Mouse (Mus musculus) limb, embryonic 10.5 days (tissue): ENCODE measurements around the gene Ears2. TPM values are rescaled to one million over a fixed set of nuclear protein-coding genes. Genes with fewer than 3 reads are reported as not detected.

Source experiments
- DNase-seq: peaks from one replicate; pipeline ENCODE4 v3.0.0-alpha.2; 2017; ENCODE audit warnings: low spot score
- H3K27ac ChIP-seq: fragments of 300-500 bp; sonication (generic); 2 replicates; pipeline ENCODE4 v1.5.1; 2016; ENCODE audit warnings: mild to moderate bottlenecking
- H3K27me3 ChIP-seq: fragments of 300-500 bp; sonication (generic); 2 replicates; pipeline ENCODE4 v1.6.1; 2016; ENCODE audit warnings: low read depth, mild to moderate bottlenecking; ENCODE audit not compliant: poor library complexity, severe bottlenecking
- H3K36me3 ChIP-seq: fragments of 300-500 bp; sonication (generic); 2 replicates; pipeline ENCODE4 v1.6.1; 2016; ENCODE audit warnings: mild to moderate bottlenecking, moderate library complexity
- H3K4me1 ChIP-seq: fragments of 300-500 bp; sonication (generic); 2 replicates; pipeline ENCODE4 v1.6.1; 2016
- H3K4me3 ChIP-seq: fragments of 300-500 bp; sonication (generic); 2 replicates; pipeline ENCODE4 v1.5.1; 2016; ENCODE audit warnings: mild to moderate bottlenecking, moderate library complexity
- H3K9me3 ChIP-seq: fragments of 300-500 bp; sonication (generic); replicated peaks from 2 replicates; pipeline ENCODE4 v1.6.1; 2016; ENCODE audit warnings: mild to moderate bottlenecking
- WGBS: fragments of 180-500 bp; shearing (Covaris S2); methylation state at CpG from one replicate; pipeline ENCODE4 v1.1.7; 2016; 5-methylcytosine and 5-hydroxymethylcytosine counted together
- polyA plus RNA-seq: library from polyadenylated mRNA; unstranded; fragments of >200 nt; fragmentation: Nextera tagmentation; extraction: Ambion mirVana; gene quantifications from 2 replicates; pipeline ENCODE4 v1.2.1, GENCODE M21; 2016

Gene Ears2
- polyA plus RNA-seq, 1 experiment from 2014 or later, result 20.0 TPM

DNA sequence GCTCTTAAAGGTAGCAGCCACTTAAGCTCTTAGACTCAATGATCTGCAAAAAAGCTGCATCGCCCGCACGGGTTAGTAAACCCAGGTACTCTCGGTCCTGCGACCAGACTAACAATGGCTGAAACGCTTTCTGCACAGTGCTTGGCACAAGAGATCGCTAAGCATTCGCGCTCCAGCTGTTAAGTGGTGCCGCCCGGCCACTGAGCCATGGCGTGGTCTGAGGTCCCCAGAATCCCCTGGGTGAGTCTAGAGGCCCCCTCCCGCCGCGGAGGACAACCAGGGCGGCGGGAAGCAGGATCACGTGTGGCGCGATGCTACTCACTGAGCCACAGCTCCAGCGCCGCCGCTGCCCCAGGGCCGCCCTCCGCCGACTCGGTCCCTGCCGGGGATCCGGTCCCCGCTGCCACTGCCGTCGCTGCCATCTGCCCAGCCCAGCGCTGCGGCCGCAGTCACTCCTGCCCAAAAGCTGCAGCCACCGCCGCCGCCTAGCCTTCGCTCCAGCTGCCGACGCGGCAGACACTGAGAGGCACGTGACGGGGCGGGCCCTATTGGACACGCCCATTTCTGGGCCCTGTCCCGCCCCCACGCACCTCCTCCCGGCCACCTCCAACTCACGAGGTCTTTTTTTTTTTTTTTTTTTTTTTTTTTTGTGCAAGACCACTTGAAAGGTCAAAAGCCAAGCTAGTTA is 46.3 kb downstream of the Ears2 start, which contains the start of gene Gga2:
Gene Gga2 (minus strand): TSS at position 556 of the 688 bp plus-strand sequence.
- Histone ChIP-seq H3K4me3 (peak within 1 kb of the TSS; percentile 90), H3K27me3 (no peaks in the 10 kb centered on the region), H3K27ac (peak within 1 kb of the TSS; percentile 95), H3K36me3 (peaks cover 19% of the 10 kb centered on the region), H3K4me1 (peaks cover 36% of the 10 kb centered on the region), H3K9me3 (no peaks in the 10 kb centered on the region)
- WGBS, result under 1% methylated on average over 50 of the region's 50 CpGs
- peak; percentile 91 for DNase-seq

- Histone ChIP-seq H3K27ac (peak overlapping the region; percentile 95), H3K36me3 (peaks cover 19% of the 10 kb centered on the region), H3K27me3 (no peaks in the 10 kb centered on the region), H3K4me1 (peaks cover 42% of the 10 kb centered on the region), H3K9me3 (no peaks in the 10 kb centered on the region), H3K4me3 (peak overlapping the region; percentile 90)
- DNase-seq, result peak; percentile 59
- 3% methylated on average over 6 of the region's 6 CpGs for WGBS
Observed at GRCm38 (mm10) chr7:122020273-122020666, 46.8 kb downstream of the Ears2 start.

DNA sequence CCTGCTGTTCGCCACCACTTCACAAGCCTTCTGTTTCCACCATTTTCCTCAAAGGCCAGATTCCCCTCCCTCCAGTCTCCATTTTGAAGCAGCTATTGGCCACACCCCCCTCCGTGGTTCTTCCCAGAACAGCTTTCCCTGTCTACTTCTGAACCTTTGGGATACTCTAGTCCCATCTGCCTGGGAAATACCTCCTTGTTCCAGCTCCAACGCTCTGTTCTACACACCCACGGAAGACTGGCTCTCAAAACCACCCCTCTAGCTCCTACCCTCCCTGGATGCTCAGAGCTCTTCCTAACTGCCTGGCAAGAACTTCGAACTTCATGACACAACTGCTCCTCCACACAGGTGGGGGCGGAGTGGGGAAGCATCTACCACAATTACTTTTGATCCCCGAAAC is 48.1 kb downstream of the Ears2 start:
- no peak overlapping the region; the same call in 1 of the 2 replicates for H3K27ac ChIP-seq
- no peaks in the 10 kb centered on the region for H3K27me3 ChIP-seq
- H3K36me3 ChIP-seq, result peaks cover 22% of the 10 kb centered on the region
- no peak for DNase-seq
- 92% methylated on average over 7 of the region's 7 CpGs for WGBS
- H3K4me3 ChIP-seq, result peak overlapping the region; percentile 90; the same call in 1 of the 2 replicates
- H3K9me3 ChIP-seq, result no peaks in the 10 kb centered on the region
- H3K4me1 ChIP-seq, result peaks cover 51% of the 10 kb centered on the region

GRCm38 (mm10) chr7:122018247-122018646 is 48.8 kb downstream of the Ears2 start:
- Histone ChIP-seq H3K9me3 (no peaks in the 10 kb centered on the region), H3K27ac (no peak overlapping the region; the same call in 1 of the 2 replicates), H3K27me3 (no peaks in the 10 kb centered on the region), H3K4me1 (peaks cover 51% of the 10 kb centered on the region), H3K4me3 (peak overlapping the region; percentile 90; the same call in 1 of the 2 replicates), H3K36me3 (peaks cover 25% of the 10 kb centered on the region)
- DNase-seq, result no peak
- 85% methylated on average over 3 of the region's 3 CpGs for WGBS

DNA sequence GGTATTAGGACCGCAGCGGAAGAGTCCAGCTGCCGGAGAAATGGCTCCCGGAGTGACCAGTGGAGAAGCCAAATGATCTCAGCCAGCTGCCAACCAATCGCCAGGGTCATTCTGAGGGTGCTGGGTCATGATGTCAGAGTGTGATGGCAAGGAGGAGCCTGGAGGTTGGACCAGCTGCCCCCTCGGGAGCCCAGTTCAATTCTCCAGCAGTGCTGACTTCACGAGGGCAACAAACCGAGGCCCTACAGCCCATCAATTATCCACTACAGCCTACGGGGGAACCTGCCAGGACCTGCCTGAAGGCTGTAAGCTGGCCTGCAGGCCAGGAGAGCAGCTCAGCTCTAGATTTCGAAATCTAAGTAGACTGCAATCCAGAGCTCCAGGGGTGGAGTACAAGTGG is 51.3 kb downstream of the Ears2 start:
- Histone ChIP-seq H3K4me1 (peaks cover 51% of the 10 kb centered on the region), H3K27ac (peak overlapping the region; percentile 72), H3K27me3 (no peaks in the 10 kb centered on the region), H3K36me3 (peaks cover 48% of the 10 kb centered on the region), H3K4me3 (peak overlapping the region; percentile 25), H3K9me3 (no peaks in the 10 kb centered on the region)
- DNase-seq, result peak; percentile 50
- WGBS, result 13% methylated on average over 10 of the region's 10 CpGs

DNA sequence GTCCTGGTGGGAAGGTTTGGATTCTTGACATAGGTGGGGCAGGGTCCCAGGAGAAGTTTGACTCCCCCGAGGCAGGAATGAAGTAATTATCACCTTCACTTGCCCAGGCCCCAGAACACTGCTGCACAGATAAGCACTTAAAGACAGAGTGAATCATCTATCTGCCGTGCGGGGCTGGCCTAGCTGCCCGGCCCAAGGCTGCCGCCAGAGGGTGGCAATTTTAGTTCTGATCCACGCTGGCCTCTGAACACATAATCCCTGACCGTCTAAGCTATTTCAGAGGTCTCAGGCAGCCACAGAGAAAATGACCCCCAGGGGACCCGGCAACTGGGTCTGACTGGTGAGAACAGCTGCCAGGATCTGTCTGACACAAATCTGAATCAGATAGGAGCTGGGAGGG is 52.0 kb downstream of the Ears2 start:
- Histone ChIP-seq H3K9me3 (no peaks in the 10 kb centered on the region), H3K4me1 (peaks cover 49% of the 10 kb centered on the region), H3K27me3 (no peaks in the 10 kb centered on the region), H3K27ac (peak overlapping the region; percentile 72), H3K36me3 (peaks cover 54% of the 10 kb centered on the region), H3K4me3 (peak overlapping the region; percentile 25)
- WGBS, result 34% methylated on average over 8 of the region's 8 CpGs
- peak; percentile 38 for DNase-seq

- no peak overlapping the region for H3K4me3 ChIP-seq
- peaks cover 63% of the 10 kb centered on the region for H3K36me3 ChIP-seq
- peaks cover 29% of the 10 kb centered on the region for H3K4me1 ChIP-seq
- 94% methylated on average over 10 of the region's 10 CpGs for WGBS
- no peak for DNase-seq
- H3K27ac ChIP-seq, result no peak overlapping the region
- no peaks in the 10 kb centered on the region for H3K27me3 ChIP-seq
- H3K9me3 ChIP-seq, result no peaks in the 10 kb centered on the region
Observed at GRCm38 (mm10) chr7:122012949-122013348, 54.1 kb downstream of the Ears2 start.

DNA sequence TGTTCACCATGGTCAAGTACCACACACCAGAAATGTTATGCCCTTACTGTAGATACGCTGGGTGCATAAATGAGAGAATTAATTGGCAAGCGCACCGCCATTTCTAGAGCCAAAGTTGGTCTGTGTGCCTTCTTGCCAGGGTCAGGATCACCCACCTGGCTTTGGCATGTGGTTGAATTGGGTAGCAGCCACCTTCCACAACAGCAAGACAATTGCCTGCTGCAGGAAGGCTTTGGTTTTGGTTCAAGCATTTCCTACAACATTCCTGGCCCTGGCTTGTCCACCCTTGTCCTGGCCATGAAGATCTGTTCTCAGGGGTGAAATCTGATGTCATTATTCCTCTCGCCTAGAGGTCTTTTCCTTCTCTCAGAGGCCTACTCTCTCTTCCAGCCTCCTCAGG is 54.7 kb downstream of the Ears2 start:
- Histone ChIP-seq H3K36me3 (peaks cover 66% of the 10 kb centered on the region), H3K4me3 (no peak overlapping the region), H3K9me3 (no peaks in the 10 kb centered on the region), H3K27ac (no peak overlapping the region), H3K27me3 (no peaks in the 10 kb centered on the region), H3K4me1 (peaks cover 27% of the 10 kb centered on the region)
- WGBS, result 95% methylated on average over 4 of the region's 4 CpGs
- DNase-seq, result no peak

DNA sequence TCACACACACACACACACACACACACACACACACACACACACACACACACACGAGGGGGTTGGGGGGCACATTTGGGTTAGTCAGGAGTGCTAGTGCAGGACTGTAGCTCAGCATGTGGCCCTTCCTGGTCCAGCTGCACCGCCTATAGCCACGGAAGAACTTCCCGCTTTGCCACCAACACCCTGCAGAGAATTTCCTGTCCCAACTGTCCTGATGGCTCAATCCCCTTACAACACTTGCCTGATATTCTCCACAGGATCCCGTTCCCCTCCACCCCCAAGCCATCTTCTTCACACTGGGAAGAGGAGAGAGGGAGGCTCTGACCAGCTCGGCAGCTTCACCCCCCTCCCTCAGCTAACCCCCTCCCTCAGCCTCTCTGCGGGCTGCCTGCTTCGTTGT is 66.7 kb downstream of the Ears2 start:
- WGBS, result 77% methylated on average over 8 of the region's 8 CpGs
- no peak for DNase-seq

DNA sequence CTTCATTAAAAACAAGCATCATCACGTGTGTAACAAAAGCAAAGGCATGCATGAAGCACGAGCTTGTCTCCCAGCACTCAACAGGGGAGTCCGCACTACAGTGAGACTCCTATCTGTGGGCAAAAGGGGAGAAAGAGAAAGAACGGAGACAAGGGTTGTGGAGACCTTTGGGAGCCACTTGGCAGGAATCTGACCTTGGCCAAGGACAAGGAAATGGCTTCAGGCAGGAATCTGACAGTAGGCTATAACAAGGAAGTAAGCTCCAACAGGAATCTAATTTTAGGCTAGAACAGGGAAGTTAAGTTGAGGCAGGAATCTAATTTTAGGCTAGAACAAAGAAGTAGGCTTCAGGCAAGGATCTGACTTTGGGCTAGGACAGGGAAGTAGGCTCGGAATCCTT is 71.1 kb downstream of the Ears2 start:
- Histone ChIP-seq H3K4me1 (no peaks in the 10 kb centered on the region), H3K4me3 (no peak overlapping the region), H3K9me3 (no peaks in the 10 kb centered on the region), H3K36me3 (peaks cover 96% of the 10 kb centered on the region), H3K27me3 (no peaks in the 10 kb centered on the region), H3K27ac (no peak overlapping the region)
- whole genome bisulfite sequencing, result 91% methylated on average over 5 of the region's 5 CpGs
- no peak for DNase-seq

More for the DNA sequence above, 66.7 kb downstream of the Ears2 start:
- no peaks in the 10 kb centered on the region for H3K27me3 ChIP-seq
- no peak overlapping the region for H3K4me3 ChIP-seq
- peaks cover 96% of the 10 kb centered on the region for H3K36me3 ChIP-seq
- H3K27ac ChIP-seq, result no peak overlapping the region
- H3K9me3 ChIP-seq, result no peaks in the 10 kb centered on the region
- H3K4me1 ChIP-seq, result no peaks in the 10 kb centered on the region

Other genes with a start within 250 kb of the Ears2 start
- gene Scnn1b, start 202.2 kb downstream of the Ears2 start, polyA plus RNA-seq, result not detected in 2 replicates
- 22.8 and 24.8 TPM in 2 replicates for gene Cog7, start 85.6 kb downstream of the Ears2 start, polyA plus RNA-seq
- gene Gga2, start 46.0 kb downstream of the Ears2 start, polyA plus RNA-seq, result 140 and 148 TPM in 2 replicates
- 83.7 and 87.3 TPM in 2 replicates for gene Ubfd1, start 88 bp downstream of the Ears2 start, polyA plus RNA-seq
- 799 and 837 TPM in 2 replicates for gene Ndufab1, start 34.6 kb upstream of the Ears2 start, polyA plus RNA-seq
- 26.8 and 28.4 TPM in 2 replicates for gene Palb2, start 65.7 kb upstream of the Ears2 start, polyA plus RNA-seq
- gene Dctn5, start 65.8 kb upstream of the Ears2 start, polyA plus RNA-seq, result 110 and 126 TPM in 2 replicates
- gene Plk1, start 92.2 kb upstream of the Ears2 start, polyA plus RNA-seq, result 248 and 264 TPM in 2 replicates
- gene Ern2, start 118.9 kb upstream of the Ears2 start, polyA plus RNA-seq, result not detected in 2 replicates
- not detected in 2 replicates for gene Chp2, start 152.2 kb upstream of the Ears2 start, polyA plus RNA-seq
- gene Prkcb, start 221.5 kb upstream of the Ears2 start, polyA plus RNA-seq, result 3.7 and 6.0 TPM in 2 replicates